Mouse (Mus musculus) kidney, adult 2 months (tissue): ENCODE results near the gene Thsd7a.

Experiments
- CTCF ChIP-seq: fragments of 200-500 bp; conservative IDR thresholded peaks from 2 replicates; pipeline ENCODE4 v1.5.1; 2011; ENCODE audit warnings: low read depth, mild to moderate bottlenecking, control low read depth, low read length, moderate library complexity, mixed read lengths; ENCODE audit not compliant: insufficient read depth, insufficient read length
- POLR2A ChIP-seq: fragments of 200-500 bp; IDR thresholded peaks from one replicate; pipeline ENCODE4 v1.6.1; 2011; ENCODE audit warnings: low read depth, low read length, control low read depth

DNA sequence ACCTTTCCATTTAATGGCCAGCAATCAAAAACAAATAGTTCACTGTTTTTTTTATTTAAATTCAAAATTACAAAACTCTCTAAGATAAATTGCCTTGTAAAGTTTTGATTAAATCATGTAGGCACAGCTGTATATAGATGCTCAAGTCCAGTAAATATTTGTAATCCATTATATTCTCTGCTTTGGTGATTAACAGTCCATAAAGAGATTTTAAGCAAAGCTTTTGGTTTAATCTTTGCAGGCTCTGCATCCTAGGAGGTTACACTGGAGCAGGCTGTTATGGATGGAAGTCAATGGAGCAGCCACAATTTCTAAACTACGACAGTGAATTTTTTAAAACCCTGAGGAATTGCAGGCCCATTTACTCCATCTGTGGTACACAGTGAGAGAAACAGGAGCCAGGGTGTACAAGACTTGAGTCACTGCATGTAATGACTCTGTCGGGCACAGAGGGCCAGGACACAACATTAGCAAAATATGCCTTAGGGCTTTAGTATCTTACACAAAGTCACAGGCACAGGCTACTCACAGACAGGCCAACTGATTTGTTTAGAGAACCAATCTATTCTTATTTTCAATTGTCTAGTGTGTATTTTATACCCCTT, 37.3 kb upstream of the Thsd7a start:
- TF ChIP-seq POLR2A (no peak), CTCF (no peak)
